Mouse (Mus musculus): ENCODE results near the gene Apbb2. TPM values are rescaled to one million over a fixed set of nuclear protein-coding genes. Genes with fewer than 3 reads are reported as not detected.

Gene Apbb2
- total RNA-seq, 2 experiments from 2014 or later: 1.3 TPM; not detected in 1

DNA sequence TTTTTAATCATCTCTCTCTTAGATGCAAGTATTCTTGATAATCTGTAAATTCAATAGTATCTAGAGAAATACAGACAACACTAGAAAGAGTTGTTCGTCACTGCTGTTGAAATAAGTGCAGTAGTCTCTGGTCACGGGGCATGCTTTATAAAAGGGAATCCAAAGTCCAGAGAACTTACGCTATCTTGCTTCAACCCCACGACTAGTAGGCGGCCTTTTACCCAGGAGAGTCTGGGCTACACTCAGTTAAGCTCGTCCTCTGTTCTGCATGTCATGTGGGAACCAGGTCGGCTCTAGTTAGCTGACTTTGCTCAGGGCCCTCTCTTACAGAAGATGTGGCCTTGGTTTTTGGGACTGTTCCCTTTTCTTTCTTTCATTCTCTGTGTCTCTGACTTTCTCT is 289.8 kb downstream of the Apbb2 start:
- ATAC-seq (replicated peaks; ENCODE audit: low FRiP score, poor library complexity, severe bottlenecking): no peak

DNA sequence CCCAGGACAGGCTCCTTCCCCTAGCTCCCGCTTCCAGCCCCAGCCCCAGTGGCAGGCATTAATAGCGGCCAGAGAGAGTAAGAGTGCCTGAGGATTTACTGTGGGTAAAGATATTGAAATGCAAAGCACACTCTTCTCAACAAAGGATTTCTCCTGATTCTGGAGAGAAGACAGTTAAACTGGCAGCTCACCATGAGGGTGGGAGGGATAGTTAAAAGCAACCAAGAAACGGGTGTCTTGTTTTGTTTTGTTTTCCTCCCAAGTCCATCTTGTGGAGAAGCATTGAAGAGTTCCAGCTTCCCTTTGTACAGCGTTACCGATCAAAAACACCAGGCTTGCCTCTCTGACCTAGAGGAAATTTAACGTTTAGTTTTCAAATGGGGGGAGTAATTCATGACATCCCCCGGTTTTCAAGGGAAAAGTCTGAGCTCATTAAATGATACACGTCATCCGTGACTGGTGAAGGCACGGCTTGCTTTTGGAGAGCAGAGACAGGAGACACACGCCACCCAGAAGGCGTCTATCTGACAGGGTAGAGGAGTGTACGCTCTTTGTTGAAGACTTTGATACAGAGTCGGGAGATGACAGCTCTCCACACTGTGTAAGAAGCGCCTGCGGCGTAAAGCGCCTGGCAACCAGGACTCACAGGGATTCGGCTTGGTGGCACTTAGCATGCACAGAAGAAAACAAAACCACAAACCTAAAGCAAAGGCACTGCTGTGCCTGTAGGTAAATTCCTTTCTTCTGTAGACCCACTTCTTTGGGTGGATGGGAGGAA is 290.4 kb downstream of the Apbb2 start:
- ATAC-seq (replicated peaks; ENCODE audit: low FRiP score, poor library complexity, severe bottlenecking): no peak

- no peak for ATAC-seq (replicated peaks; ENCODE audit: low FRiP score, poor library complexity, severe bottlenecking)
Observed at GRCm38 (mm10) chr5:66326395-66326794, 292.2 kb downstream of the Apbb2 start.

DNA sequence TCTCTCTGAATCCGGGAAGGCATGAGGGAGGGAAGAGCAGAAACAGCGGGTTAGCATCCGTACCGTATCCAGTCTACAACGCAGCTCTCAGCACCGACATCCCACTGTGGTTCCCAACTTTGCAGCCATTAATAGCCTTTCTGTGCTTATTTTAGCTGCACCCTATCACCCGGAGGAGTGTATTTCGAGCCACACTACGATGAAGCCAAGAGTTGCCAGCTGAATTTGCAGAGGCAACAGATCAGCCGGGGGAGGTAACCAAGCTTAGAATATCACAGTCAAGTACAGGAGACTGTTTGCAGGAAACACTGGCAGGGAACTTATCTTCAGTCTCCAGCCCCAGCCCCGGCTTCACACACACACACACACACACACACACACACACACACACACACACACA is 295.0 kb downstream of the Apbb2 start:
- no peak for ATAC-seq (replicated peaks; ENCODE audit: low FRiP score, poor library complexity, severe bottlenecking)

GRCm38 (mm10) chr5:66323131-66323530 is 295.5 kb downstream of the Apbb2 start:
- no peak for ATAC-seq (replicated peaks; ENCODE audit: low FRiP score, poor library complexity, severe bottlenecking)

DNA sequence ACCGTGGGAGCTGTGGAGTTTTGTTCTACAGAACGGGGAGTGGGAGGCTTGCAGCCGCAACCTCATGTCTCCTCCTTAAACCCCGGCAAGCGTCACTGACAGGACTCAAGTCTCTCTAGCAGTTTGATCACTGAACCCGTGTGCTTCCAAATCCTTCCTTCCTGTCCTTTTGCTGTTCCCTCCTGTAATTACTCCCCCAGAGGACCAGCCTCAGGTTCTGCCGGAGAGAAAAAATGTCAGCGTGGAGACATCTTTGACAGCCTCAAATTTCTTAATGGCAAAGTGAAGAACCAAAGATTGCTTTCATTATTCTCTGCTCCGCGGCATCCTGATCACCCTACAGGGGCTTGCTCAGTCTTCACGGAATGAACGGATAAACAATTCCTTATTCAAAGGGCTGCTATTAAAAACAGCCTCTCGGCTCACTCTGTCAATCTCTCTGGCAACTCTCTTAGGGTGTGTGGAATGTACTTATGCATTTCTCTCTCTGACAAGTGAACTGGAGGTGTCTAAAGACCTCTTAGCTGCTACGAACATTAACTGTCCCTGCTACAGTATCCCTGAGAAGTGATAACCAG is 298.7 kb downstream of the Apbb2 start:
- no peak for ATAC-seq (replicated peaks; ENCODE audit: low FRiP score, poor library complexity, severe bottlenecking)

GRCm38 (mm10) chr5:66319341-66319740 is 299.2 kb downstream of the Apbb2 start:
- ATAC-seq (replicated peaks; ENCODE audit: low FRiP score, poor library complexity, severe bottlenecking): no peak

GRCm38 (mm10) chr5:66315791-66316190 is 302.8 kb downstream of the Apbb2 start:
- no peak for ATAC-seq (replicated peaks; ENCODE audit: low FRiP score, poor library complexity, severe bottlenecking)

DNA sequence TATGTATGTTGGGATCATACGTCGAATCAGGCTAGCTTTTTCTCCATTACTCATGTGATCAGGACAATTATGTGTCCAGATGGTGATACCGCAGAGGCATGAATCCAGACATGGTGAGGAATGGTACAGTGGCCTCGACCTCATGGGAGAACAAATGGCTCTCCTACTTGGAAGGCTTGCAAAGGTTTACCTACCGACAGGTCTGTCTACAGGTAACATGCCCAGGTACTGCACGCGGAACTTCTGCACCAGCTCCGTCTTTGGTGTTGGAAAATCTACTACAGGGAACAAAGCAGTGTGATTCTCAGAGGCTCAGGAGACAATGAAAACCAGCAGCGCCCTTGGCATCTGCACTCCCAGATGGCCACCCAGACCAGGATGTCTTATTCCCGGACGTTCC is 307.8 kb downstream of the Apbb2 start:
- no peak for ATAC-seq (replicated peaks; ENCODE audit: low FRiP score, poor library complexity, severe bottlenecking)

DNA sequence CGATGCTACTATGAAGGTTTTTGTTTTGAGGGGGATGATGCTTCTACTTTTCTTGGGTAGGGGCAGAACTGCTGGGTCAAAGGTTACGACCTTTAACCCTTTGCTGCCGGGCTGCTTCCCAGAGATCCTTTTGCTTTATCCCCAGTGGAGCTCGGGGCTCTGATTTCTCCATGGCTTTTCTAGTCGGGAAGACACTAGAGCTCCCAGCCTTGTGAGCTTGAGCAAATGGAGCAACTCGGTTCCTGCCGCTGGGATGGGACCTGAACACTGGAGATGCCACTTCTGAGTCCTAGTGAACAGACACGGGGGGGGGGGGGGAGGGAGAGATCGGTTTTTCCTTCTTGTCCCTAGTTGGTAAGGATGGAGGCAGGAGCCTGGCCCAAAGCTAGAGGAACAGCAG is 308.3 kb downstream of the Apbb2 start:
- no peak for ATAC-seq (replicated peaks; ENCODE audit: low FRiP score, poor library complexity, severe bottlenecking)

GRCm38 (mm10) chr5:66305511-66305910 is 313.1 kb downstream of the Apbb2 start:
- no peak for ATAC-seq (replicated peaks; ENCODE audit: low FRiP score, poor library complexity, severe bottlenecking)

- no peak for ATAC-seq (replicated peaks; ENCODE audit: low FRiP score, poor library complexity, severe bottlenecking)
Observed at GRCm38 (mm10) chr5:66304300-66305067, 314.1 kb downstream of the Apbb2 start.

DNA sequence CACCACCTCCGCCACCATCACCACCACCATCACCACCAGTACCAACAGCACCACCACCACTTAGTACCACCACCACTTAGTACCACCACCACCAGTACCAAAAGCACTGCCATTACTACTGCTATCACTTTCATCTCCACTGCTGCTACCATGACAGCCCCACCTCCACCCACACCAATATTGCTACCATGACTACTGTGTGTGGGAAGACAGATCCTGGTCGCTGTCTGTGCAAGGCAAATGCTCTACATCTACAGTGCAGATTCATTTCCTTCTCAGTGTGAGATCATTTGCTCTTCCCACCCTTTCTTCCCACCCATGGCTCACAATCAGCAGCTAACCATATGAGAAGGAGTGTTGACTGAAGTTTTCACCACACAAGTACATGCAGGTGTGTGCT is 315.7 kb downstream of the Apbb2 start:
- ATAC-seq (replicated peaks; ENCODE audit: low FRiP score, poor library complexity, severe bottlenecking): no peak

DNA sequence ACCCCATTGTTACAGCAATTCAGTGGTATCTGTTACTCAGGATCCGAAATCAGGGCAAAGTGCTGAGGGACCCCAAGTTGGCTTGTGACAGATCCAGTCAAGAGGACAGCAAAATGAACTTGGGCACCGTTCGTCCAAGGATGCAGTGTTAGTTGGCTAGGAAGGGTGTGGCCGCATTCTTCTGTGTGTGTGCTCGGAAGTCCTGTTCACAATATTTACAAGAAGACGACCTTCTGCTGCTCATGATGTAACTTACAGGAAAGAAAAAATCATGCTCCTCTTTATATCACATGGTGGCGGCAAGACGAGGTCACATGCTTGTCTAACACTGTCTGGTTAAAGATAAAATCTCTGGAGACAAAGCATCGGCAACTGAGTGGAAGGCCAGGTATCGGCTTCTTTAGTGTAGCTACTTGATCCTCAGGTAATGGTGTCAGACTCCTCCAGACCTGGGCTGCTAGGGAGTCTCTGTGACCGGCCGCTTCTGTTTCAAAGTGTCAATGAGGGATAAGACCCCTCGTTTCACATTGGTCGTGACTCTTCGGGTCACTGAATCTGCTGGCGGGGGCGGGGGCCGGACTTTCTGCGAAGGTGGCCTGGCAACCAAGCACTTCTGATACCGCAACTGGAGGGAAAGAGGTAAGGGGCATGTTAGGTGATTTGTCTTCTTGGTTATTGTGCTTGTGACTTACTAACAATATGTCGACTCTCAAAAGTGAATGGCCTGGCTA is 316.3 kb downstream of the Apbb2 start:
- no peak for ATAC-seq (replicated peaks; ENCODE audit: low FRiP score, poor library complexity, severe bottlenecking)

- no peak for ATAC-seq (replicated peaks; ENCODE audit: low FRiP score, poor library complexity, severe bottlenecking)
Observed at GRCm38 (mm10) chr5:66300576-66300975, 318.0 kb downstream of the Apbb2 start.

DNA sequence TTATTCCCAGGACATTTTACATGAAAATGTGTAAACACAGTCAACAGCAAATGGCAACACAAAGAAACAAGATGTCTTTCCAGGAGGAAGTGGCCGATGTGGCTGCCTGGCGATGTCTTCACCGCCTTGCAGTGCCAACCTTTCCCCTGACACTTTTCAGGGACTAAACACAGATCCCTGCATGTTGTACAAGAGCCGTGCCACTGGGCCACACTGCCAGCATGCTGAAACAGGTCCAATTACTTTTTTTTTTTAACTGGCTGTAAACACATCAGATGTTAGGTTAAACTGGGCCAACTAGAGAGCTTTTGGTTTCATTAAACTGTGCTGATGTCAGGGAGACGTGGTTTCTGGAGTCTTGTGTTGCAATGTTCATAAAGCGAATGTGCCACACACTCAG is 319.7 kb downstream of the Apbb2 start:
- no peak for ATAC-seq (replicated peaks; ENCODE audit: low FRiP score, poor library complexity, severe bottlenecking)

DNA sequence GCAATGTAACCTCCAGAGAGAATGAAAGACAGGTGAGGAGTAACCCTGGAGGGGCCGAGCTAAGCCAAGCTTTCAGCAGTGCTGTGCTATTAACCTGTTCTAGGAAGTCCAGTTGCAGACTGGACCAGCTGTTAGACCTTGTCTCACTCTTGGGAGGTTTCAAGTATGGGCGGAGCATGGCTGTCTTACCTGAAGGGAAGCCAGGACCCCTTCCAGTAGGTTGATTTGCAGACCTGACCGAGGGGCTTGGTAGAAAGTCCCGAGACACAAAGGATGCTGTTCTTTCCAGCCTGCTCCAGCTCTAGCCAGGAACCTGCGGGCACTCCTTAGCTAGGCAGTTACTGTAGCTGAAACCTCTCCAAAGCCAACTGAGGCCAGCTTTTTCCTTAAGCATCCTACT is 322.5 kb downstream of the Apbb2 start:
- no peak for ATAC-seq (replicated peaks; ENCODE audit: low FRiP score, poor library complexity, severe bottlenecking)

DNA sequence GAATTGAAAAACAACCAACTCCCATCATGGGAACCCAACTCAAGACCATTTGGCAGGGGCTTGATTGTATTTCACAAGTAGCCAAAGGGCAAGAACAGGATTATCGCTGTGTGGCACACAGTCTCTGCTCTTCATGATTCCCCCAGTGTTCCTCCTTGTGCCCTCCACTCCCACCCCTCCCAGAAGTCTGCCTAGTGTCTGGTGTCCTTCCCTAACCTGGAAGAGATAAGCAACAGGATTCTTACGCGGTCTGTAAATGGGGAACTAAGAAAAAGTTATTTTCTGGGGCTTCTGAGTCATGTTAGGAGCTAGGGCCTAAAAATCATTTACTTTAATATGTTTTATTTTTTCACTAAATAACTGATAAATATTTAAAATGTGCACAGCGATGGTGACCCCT is 323.6 kb downstream of the Apbb2 start:
- ATAC-seq (replicated peaks; ENCODE audit: low FRiP score, poor library complexity, severe bottlenecking): no peak

DNA sequence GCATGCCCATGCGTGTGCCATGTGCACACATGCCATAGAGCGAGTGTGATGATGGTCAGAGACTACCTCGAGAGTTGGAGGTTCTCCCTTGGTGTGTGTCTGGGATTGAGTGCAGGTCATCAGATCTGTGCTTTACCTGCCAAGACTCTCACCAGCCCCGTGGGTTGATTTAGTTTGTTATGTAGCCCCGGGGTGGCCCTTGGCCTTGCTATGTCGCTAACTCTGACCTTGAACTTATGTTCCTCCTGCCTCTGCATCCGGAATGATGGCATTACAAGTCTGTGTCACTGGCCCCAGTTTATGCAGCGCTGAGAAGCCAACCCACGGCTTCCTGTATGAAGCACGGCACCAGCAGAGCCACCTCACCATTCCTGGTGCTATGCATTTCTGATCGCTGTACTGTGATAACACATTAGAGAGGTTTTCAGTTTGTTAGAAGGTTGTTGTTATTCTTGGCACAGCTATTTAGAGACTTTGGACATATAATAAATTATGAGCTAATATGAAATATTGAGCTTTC is 324.4 kb downstream of the Apbb2 start:
- no peak for ATAC-seq (replicated peaks; ENCODE audit: low FRiP score, poor library complexity, severe bottlenecking)

- ATAC-seq (replicated peaks; ENCODE audit: low FRiP score, poor library complexity, severe bottlenecking): no peak
Observed at GRCm38 (mm10) chr5:66280742-66281141, 337.8 kb downstream of the Apbb2 start.
